Mouse (Mus musculus): Measurements from ENCODE around the gene Apol8. TPM values are rescaled to one million over a fixed set of nuclear protein-coding genes. Genes with fewer than 3 reads are reported as not detected.
"Not testable (repeated sequence)": the region's sequence is repeated elsewhere in the genome, so short reads cannot be mapped to it uniquely, and the experiment has no call there.

Apol8 gene
- polyA plus RNA-seq, 1 experiment from 2014 or later = 0.08 TPM

GRCm38 (mm10) chr15:77733380-77733779 lies 23.4 kb downstream of the Apol8 start:
- not testable (repeated sequence) for H3K4me3 ChIP-seq (ENCODE audit: low read depth, low read length); H3K36me3 ChIP-seq (ENCODE audit: control insufficient read depth, insufficient read depth, low read length); H3K27me3 ChIP-seq (ENCODE audit: control insufficient read depth, insufficient read depth, low read length); ATAC-seq (ENCODE audit: insufficient read depth, low FRiP score, low TSS enrichment); DNase-seq (ENCODE audit: low spot score); H3K9me3 ChIP-seq (ENCODE audit: control insufficient read depth, low read length); H3K9ac ChIP-seq (ENCODE audit: low read length); H3K4me2 ChIP-seq (ENCODE audit: low read depth); H3K27ac ChIP-seq (ENCODE audit: low read depth, low read length); H3K4me1 ChIP-seq (ENCODE audit: control insufficient read depth, insufficient read depth, low read length)
- 91% methylated on average over 8 of the region's 8 CpGs for WGBS

DNA sequence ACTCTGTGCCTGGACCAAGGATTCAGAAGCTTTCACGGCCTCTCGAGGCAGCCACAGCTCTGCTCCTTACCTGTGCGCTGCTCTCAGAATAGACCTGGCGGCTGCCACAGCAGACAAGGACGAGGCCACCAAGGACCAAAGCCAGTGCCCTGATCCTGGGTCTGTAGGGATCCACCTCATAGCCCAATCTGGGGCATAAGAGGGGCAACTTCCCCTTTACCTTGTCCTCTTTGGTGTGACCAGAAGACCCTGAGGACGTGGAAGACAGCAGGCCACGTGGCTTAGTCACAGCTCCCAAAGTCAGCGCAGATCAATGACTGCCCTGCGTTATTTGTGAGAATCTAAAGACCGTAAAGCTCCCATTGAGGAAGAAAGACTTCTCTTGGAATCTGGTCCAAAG lies 24.0 kb downstream of the Apol8 start:
- not testable (repeated sequence) for H3K9ac ChIP-seq (ENCODE audit: low read length); H3K4me2 ChIP-seq (ENCODE audit: low read depth); DNase-seq (ENCODE audit: low spot score); H3K4me3 ChIP-seq (ENCODE audit: low read depth, low read length); H3K9me3 ChIP-seq (ENCODE audit: control insufficient read depth, low read length); H3K27me3 ChIP-seq (ENCODE audit: control insufficient read depth, insufficient read depth, low read length); H3K36me3 ChIP-seq (ENCODE audit: control insufficient read depth, insufficient read depth, low read length); H3K27ac ChIP-seq (ENCODE audit: low read depth, low read length); H3K4me1 ChIP-seq (ENCODE audit: control insufficient read depth, insufficient read depth, low read length); ATAC-seq (ENCODE audit: insufficient read depth, low FRiP score, low TSS enrichment)
- 81% methylated on average over 10 of the region's 10 CpGs for WGBS

DNA sequence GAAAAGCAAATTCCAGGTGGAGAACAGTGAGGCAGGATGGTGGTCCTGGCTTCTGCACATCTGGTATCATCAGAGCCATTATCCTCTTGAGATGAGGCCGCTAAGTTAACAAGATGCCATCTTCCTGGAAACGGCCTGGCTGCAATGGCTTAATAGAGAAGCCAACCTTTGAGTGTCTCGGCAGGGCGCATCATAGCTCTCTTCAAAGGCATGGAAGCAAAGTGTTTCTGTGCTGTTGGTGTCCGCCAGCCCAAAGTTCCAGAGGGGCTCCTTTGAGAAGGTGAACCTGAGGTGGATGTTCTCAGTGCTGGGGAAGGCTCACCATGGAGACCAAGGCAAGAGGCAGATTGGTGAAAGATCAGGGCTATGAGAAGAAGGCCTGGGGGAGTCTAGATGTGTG lies 25.2 kb downstream of the Apol8 start:
- 80% methylated on average over 5 of the region's 5 CpGs for WGBS
- Histone ChIP-seq H3K4me2 (ENCODE audit: low read depth) (no peak overlapping the region), H3K27ac (ENCODE audit: low read depth, low read length) (no peak overlapping the region), H3K9ac (ENCODE audit: low read length) (no peak overlapping the region), H3K36me3 (ENCODE audit: control insufficient read depth, insufficient read depth, low read length) (no peaks in the 10 kb centered on the region), H3K9me3 (ENCODE audit: control insufficient read depth, low read length) (no peaks in the 10 kb centered on the region), H3K4me3 (ENCODE audit: low read depth, low read length) (no peak overlapping the region), H3K27me3 (ENCODE audit: control insufficient read depth, insufficient read depth, low read length) (no peaks in the 10 kb centered on the region), H3K4me1 (ENCODE audit: control insufficient read depth, insufficient read depth, low read length) (no peaks in the 10 kb centered on the region)
- ATAC-seq (ENCODE audit: insufficient read depth, low FRiP score, low TSS enrichment) (no peak), DNase-seq (ENCODE audit: low spot score) (no peak)

DNA sequence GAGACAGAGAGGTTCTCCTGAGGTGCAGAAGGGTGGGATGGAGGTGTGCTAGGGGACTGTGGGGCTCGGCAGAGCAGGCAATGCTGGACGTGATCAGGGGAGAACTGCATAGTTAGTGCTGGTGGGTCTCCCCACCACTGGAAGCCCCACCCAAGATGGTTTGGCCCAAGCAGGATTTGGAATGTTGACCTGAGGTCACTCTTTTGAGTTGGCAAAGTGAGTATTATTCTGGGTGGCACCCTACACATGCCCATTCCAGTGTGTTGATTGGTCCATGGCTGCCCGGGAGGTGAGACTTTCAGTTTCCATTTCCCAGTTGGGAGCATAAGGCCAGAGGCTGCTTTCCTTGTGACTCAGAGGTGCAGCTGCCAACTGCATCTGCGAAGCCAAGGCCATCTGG lies 28.1 kb downstream of the Apol8 start, which contains the start of gene Apol9b:
TSS of gene Apol9b (plus strand) at position 301 of the 400 bp plus-strand sequence.
- not testable (repeated sequence) for H3K4me3 ChIP-seq (ENCODE audit: low read depth, low read length); H3K4me1 ChIP-seq (ENCODE audit: control insufficient read depth, insufficient read depth, low read length); H3K9me3 ChIP-seq (ENCODE audit: control insufficient read depth, low read length); H3K9ac ChIP-seq (ENCODE audit: low read length); H3K27me3 ChIP-seq (ENCODE audit: control insufficient read depth, insufficient read depth, low read length); H3K4me2 ChIP-seq (ENCODE audit: low read depth); DNase-seq (ENCODE audit: low spot score); ATAC-seq (ENCODE audit: insufficient read depth, low FRiP score, low TSS enrichment); H3K27ac ChIP-seq (ENCODE audit: low read depth, low read length); H3K36me3 ChIP-seq (ENCODE audit: control insufficient read depth, insufficient read depth, low read length)
- WGBS = 100% methylated on average over 1 of the region's 4 CpGs

GRCm38 (mm10) chr15:77727745-77728144 lies 29.1 kb downstream of the Apol8 start:
- not testable (repeated sequence) for ATAC-seq (ENCODE audit: insufficient read depth, low FRiP score, low TSS enrichment); H3K27ac ChIP-seq (ENCODE audit: low read depth, low read length); H3K4me3 ChIP-seq (ENCODE audit: low read depth, low read length); H3K4me1 ChIP-seq (ENCODE audit: control insufficient read depth, insufficient read depth, low read length); H3K36me3 ChIP-seq (ENCODE audit: control insufficient read depth, insufficient read depth, low read length); H3K9ac ChIP-seq (ENCODE audit: low read length); H3K4me2 ChIP-seq (ENCODE audit: low read depth); DNase-seq (ENCODE audit: low spot score); H3K9me3 ChIP-seq (ENCODE audit: control insufficient read depth, low read length); H3K27me3 ChIP-seq (ENCODE audit: control insufficient read depth, insufficient read depth, low read length)
- WGBS = 92% methylated on average over 3 of the region's 3 CpGs

GRCm38 (mm10) chr15:77727139-77727538 lies 29.7 kb downstream of the Apol8 start:
- H3K27ac ChIP-seq (ENCODE audit: low read depth, low read length); H3K9ac ChIP-seq (ENCODE audit: low read length); H3K4me3 ChIP-seq (ENCODE audit: low read depth, low read length); DNase-seq (ENCODE audit: low spot score); H3K4me2 ChIP-seq (ENCODE audit: low read depth); H3K4me1 ChIP-seq (ENCODE audit: control insufficient read depth, insufficient read depth, low read length); H3K27me3 ChIP-seq (ENCODE audit: control insufficient read depth, insufficient read depth, low read length); ATAC-seq (ENCODE audit: insufficient read depth, low FRiP score, low TSS enrichment); H3K9me3 ChIP-seq (ENCODE audit: control insufficient read depth, low read length); H3K36me3 ChIP-seq (ENCODE audit: control insufficient read depth, insufficient read depth, low read length): not testable (repeated sequence)
- WGBS = 5% methylated on average over 3 of the region's 3 CpGs

DNA sequence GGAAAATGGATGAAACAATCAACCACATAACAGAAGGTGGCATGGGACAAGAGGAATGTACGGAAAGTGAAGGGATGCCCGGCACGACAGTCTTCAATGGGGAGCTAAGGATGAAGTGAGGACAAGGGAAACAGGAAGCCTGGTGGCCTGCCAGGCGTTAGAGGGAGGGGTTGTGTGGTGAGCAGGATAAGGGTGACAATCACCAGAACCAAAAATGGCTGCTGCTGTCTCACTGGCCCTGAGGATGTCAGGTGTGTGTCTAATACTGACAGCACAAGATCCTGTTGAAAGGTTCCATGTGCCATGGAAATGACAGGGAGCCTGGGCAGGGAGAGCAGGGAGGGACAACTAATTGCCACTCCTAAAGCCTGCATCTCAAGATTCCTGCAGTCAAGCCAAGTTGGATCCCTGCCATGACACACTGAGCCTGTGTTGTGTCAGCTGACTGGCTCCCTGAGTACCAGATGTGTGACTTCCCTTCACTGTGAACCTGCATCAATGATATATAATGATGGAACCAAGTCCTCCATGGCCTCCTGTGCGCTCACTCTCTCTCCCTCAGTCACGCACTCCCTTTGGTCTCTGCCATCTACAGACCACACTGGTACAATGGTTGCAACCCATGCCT lies 31.3 kb downstream of the Apol8 start:
- H3K36me3 ChIP-seq (ENCODE audit: control insufficient read depth, insufficient read depth, low read length); H3K4me2 ChIP-seq (ENCODE audit: low read depth); H3K4me3 ChIP-seq (ENCODE audit: low read depth, low read length); DNase-seq (ENCODE audit: low spot score); H3K4me1 ChIP-seq (ENCODE audit: control insufficient read depth, insufficient read depth, low read length); H3K9ac ChIP-seq (ENCODE audit: low read length); ATAC-seq (ENCODE audit: insufficient read depth, low FRiP score, low TSS enrichment); H3K9me3 ChIP-seq (ENCODE audit: control insufficient read depth, low read length); H3K27ac ChIP-seq (ENCODE audit: low read depth, low read length); H3K27me3 ChIP-seq (ENCODE audit: control insufficient read depth, insufficient read depth, low read length): not testable (repeated sequence)
- WGBS = 83% methylated on average over 6 of the region's 6 CpGs

- DNase-seq (ENCODE audit: low spot score); H3K9ac ChIP-seq (ENCODE audit: low read length); H3K9me3 ChIP-seq (ENCODE audit: control insufficient read depth, low read length); ATAC-seq (ENCODE audit: insufficient read depth, low FRiP score, low TSS enrichment); H3K27ac ChIP-seq (ENCODE audit: low read depth, low read length); H3K4me1 ChIP-seq (ENCODE audit: control insufficient read depth, insufficient read depth, low read length); H3K4me3 ChIP-seq (ENCODE audit: low read depth, low read length); H3K4me2 ChIP-seq (ENCODE audit: low read depth); H3K36me3 ChIP-seq (ENCODE audit: control insufficient read depth, insufficient read depth, low read length); H3K27me3 ChIP-seq (ENCODE audit: control insufficient read depth, insufficient read depth, low read length): not testable (repeated sequence)
- 29% methylated on average over 2 of the region's 10 CpGs for WGBS
Measured at GRCm38 (mm10) chr15:77724208-77724911, 32.4 kb downstream of the Apol8 start.

- H3K4me2 ChIP-seq (ENCODE audit: low read depth); DNase-seq (ENCODE audit: low spot score); ATAC-seq (ENCODE audit: insufficient read depth, low FRiP score, low TSS enrichment); H3K4me3 ChIP-seq (ENCODE audit: low read depth, low read length); H3K27me3 ChIP-seq (ENCODE audit: control insufficient read depth, insufficient read depth, low read length); H3K4me1 ChIP-seq (ENCODE audit: control insufficient read depth, insufficient read depth, low read length); H3K27ac ChIP-seq (ENCODE audit: low read depth, low read length); H3K36me3 ChIP-seq (ENCODE audit: control insufficient read depth, insufficient read depth, low read length); H3K9ac ChIP-seq (ENCODE audit: low read length); H3K9me3 ChIP-seq (ENCODE audit: control insufficient read depth, low read length): not testable (repeated sequence)
- WGBS = no CpG with 5 or more reads among the region's 3 CpGs
Measured at GRCm38 (mm10) chr15:77721509-77721908, 35.3 kb downstream of the Apol8 start.
